Mouse (Mus musculus): ENCODE measurements at regions not wholly inside any gene's neighbourhood (a gene's known extent, or its start where the extent isn't known, plus 50 kb on each side); places are given as distances from the start of the nearest gene placed in this dataset.
"Not testable (repeated sequence)": the region's sequence is repeated elsewhere in the genome, so short reads cannot be mapped to it uniquely, and the experiment has no call there.

DNA sequence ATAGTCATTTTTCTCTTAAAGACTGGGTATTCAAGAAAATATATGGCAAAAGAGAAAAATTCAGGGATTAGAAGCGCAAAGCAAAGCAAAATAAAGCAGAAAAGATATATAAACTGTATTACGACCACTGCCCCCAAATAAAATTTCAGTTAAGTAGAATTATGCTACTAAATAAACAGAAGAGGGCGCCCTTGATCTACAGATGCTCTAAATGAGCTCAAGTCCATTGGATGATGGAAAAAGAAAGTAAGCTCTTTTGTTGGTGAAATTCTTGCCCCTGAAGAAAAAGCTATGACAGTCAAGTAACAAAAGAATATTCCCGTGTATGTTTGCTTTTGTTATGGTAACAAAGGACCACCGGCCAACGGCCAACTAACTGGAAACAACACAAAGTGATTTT is 165.5 kb upstream of the Stk26 start:
- in situ Hi-C loops (cut with MboI, MseI): loop anchor here (10.0 kb wide), 3 partner anchors 339 to 469 kb away; partner anchors contain the start of gene Rap2c

DNA sequence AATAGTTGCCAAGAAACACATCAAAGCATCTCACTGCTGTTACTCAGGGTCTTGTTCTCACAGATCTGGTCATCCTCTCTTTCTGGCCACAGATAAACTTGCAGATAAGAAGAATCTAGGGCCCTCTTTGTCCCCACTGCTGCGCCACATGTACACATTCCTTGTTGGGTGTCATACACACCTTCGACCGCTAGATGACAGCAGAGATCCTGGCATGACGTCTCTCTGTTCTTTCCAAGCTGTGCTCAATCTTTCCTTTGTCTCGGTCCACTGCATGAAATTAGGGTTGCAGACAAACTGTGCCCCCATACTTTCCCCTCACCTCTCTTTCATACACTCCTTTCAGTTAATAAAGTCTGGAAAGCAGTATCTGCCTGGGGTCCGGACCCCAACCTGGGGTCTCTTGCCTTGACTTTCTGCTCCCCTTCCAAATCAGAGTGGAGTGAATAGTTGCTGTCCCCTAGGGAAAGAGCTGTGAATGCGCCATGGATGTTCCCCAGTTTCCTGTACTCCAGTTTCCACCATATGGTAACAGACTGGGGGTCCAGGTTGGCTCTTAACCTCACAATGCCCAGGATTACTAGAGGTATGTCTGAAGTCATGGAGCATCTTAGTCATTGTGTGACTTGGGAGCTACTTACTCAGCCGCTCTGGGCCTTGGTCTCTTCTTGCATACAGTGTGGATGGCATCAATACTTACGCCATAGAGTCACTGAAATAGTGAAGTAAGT is 182.8 kb upstream of the Stk26 start:
- in situ Hi-C loops (cut with MboI, MseI): no loop called here

DNA sequence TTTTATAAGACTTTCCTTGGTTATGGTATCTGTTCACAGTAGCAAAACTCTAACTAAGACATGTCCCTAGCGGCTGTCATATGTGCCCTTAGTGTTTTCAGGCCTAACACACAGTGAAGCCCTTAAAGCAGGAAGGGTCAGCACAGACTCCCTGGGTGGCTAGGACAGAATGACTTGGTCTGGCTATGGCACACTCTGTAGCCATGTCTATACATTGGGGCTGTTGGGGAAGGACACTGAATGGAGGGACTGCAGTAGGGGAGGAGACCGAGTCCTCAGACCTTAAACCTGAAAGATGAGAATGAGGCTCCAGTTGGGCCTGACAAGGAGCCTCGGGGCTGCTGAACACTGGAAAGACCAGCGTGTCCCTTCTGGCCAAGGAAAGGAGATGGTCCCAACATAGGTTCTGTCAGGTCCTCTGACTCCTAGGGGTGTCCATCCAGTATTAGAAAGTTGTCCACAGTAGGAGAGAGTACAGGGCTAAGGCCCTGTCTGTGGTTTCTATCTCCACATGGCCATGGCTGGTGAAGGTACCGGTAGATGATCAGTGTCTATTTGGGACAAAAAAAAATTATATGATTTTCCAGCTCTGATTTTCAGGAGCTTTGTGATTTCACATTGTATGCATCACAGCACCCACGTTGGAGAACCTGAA is 183.5 kb upstream of the Stk26 start:
- in situ Hi-C loops (cut with MboI, MseI): no loop called here

DNA sequence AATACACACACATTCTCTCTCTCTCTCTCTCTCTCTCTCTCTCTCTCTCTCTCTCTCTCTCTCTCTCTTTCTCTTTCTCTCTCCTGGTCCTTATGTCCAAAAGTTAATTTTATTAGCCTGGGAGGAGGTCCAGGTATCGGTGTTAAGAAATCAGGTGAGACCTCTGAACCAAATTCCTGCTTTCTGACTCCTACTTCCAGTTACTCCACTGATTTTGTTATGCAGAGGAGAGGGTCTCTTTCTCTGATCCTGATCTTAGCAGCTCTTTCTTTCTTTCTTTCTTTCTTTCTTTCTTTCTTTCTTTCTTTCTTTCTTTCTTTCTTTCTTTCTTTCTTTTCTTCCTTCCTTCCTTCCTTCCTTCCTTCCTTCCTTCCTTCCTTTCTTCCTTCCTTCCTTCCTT is 185.5 kb upstream of the Stk26 start:
- in situ Hi-C loops (cut with MboI, MseI): not testable (repeated sequence)

DNA sequence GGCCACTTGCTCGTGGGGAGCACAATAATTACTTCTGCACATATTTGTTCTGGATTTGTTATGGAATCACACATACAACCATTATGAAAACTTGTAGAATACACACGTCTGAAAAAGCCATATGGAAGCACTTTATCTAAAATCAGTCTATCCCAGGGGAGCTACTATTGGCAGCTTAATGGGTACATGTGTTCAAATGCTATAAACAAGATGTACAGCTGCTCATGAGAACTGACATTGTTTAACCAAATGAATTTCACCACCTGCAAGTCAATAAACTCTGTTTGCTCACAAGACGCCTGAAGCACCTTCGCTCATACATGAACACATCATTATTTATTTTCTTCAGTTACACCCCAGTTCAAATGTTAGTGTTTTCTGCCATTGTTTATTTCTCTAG is 199.5 kb upstream of the Stk26 start:
- in situ Hi-C loops (cut with MboI, MseI): no loop called here

DNA sequence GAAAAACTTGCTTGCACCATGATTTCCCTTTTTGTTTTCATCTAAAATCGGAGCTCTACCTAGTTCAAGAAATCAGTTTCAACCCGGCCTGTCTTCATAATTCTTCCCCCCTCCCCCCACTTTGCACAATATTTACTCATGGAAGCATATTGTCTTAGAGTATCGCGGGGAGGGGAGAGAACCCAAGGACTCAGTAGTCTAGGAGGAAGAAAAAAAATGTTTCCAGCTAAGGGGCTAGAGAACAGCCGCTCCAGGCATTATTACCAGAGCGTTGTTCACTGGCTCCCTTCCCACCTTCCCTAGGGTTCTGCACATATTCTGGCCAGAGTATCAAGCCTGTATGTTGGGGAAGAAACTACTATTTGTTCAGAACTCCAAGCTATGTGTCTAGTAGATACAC is 205.2 kb upstream of the Stk26 start:
- in situ Hi-C loops (cut with MboI, MseI): no loop called here

DNA sequence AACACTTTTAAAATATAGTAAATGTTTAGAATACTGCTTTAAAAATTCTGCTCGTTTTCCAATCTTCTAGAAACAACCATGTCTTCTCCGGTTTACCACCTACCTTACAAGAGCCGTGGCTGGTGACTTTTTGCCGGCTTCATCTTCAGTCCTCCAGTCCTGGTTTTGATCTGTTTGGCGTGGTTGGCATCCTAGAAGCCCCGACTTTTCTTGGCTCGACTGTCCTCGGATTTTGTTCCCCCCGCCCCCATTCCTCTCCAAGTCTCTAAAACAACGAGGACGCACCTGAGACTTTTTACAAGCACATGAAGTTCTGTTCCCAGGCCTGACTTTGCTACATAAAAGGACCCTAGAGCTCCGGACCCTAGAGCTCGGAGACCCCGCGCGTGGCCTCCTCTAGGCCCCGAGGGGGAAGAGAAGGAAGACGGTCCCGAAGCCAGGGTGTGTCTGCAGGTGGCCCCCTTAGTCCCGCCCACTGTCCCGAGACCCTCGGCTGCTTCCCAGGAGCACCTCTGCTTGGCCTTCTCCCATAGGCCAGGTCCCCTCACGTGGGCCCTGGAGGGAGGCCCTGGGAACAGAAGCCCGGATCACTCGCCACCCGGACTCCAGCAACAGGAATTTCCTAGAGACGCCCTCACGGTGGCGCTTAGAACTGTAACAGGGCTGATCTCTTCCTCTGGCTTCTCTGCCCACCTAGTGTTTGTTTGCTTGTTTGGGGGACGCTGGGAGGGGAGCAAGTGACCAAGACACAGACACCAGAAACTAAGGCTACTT is 205.8 kb upstream of the Stk26 start:
- in situ Hi-C loops (cut with MboI, MseI): no loop called here

DNA sequence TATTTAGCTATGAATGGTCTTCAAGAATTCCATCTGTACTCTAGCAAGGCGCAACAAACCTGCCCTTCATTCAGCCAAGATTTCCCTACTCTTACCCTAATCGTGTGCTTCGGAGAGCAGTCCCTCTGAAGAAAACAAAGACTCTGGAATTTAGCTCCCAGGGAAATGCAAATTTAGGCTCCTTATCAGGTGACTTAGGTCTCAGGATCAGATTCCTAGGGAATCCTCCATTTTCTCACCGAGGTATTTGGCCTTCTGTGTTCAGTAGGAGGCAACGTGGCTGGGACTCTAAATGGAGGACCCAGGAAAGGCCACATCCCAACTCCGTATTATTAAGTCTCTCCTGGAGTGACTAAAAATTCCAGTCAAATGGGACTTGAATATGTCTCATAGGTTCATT is 204.2 kb upstream of the Olfr1324 start:
- in situ Hi-C loops (cut with MboI, MseI): no loop called here

DNA sequence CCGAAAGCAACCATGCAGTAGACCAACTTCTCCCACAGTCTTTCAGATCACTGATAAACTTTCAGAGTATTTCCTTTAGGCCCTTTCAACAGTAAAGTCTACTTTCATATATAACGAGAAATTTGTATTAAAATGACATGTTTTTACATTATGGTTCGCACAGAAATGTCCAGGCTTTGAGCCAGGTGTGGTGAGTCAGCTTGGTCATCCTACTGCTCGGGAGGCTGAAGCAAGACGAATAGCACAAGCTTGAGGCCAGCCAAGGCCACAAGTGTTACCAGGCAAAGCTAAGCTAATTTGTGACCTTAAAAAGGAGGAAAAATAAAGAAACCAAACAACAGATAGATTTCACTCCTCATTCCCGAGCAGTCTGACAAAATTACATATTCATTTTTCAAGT is 197.0 kb upstream of the Olfr1324 start:
- in situ Hi-C loops (cut with MboI, MseI): no loop called here

DNA sequence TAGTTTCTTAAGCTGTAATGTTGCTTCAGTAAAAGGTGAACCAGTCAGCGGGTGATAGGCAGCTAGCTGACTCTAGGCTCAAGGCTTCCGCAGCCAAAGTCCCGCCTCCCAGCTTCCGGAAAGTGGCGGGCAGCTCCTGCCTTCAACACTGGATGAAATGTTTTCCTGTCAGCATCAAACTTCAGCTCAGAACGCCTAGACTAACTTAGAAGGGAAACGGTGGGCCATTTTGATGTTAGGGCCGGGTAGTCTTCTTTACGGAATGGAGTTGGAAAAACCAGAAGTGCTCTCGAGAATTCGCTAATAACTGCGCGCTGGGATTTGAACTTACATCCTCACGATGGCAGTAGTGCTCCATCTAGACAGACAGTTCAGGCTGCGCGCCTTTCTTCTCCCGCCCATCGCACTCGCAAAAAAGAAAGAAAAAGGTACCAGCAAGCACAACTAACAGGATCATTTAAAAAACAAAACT is 194.7 kb upstream of the Olfr1324 start:
- in situ Hi-C loops (cut with MboI, MseI): no loop called here

DNA sequence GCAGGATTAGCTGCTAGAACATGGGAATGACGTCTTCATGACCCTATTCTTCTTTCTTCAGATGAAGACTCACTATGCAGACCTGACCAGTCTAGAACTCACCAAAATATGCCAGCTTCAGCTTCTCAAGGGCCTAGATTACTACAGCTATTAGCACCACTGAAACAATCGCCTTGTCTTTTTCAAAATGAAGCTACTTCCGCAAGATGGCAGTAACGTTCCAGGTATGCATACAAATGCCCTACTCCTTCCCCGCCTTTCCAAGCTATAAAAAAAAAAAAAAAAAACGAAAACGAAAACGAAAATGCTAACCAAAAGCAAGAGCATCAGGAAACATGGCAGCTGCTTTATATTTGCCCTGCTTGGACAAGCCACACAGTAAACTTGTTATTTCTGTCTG is 192.6 kb upstream of the Olfr1324 start:
- in situ Hi-C loops (cut with MboI, MseI): no loop called here

DNA sequence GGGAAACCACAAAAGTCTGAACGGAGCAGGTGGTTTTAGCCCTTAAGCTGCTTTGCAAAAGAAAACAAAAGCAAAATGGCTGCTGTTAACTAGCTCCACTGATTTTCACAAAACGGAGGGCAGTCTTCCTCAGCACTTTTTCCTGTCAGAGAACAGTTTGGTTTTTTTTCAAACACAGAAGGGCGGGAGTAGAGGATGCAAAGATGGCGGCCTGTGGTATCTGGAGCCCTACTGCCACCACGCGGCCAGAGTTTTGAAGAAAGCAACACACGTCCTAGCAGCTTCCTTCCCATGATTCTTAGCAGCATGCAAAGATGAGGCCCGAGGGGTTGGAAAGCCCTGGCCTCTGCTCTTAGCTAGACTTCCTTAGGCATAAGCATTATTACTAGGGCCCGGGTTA is 191.6 kb upstream of the Olfr1324 start:
- in situ Hi-C loops (cut with MboI, MseI): no loop called here

DNA sequence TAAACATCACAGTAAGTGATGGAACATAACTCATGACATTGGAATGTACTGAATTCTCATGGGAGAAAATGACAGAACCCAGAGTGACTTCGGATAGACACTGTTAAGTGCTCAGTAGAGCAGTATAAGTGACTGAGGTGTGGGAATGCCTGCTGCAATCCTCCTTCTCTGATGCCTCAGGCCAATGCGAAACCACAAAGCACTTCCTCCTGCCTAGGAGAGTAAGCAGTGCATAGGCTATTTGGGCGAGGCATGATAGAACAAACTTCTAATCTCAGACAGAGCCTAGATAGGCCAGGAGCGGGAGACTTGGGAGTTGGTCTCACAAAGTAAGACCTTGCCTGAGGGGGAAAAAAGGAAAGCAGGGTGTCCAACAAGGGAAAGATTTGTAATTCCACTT is 190.6 kb upstream of the Olfr1324 start:
- in situ Hi-C loops (cut with MboI, MseI): no loop called here

DNA sequence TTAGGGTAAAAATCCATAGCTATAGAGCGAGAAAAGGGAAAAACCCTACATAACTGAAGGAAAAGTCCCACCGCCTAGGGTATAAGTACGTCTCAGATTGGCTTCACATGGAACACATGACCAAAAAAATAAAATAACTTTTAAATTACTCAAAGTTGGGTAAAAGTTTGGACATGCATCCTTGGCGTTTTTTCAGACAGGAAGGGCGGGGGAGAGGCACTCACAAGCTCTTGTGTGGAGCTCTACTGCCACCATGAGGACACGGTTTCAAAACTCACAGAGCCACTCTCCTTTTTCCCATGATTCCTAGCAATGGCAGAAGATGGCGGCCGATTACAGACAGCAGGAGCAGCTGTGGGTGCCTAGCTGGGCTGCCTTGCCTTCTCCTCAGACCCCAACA is 188.6 kb upstream of the Olfr1324 start:
- in situ Hi-C loops (cut with MboI, MseI): not testable (repeated sequence)

DNA sequence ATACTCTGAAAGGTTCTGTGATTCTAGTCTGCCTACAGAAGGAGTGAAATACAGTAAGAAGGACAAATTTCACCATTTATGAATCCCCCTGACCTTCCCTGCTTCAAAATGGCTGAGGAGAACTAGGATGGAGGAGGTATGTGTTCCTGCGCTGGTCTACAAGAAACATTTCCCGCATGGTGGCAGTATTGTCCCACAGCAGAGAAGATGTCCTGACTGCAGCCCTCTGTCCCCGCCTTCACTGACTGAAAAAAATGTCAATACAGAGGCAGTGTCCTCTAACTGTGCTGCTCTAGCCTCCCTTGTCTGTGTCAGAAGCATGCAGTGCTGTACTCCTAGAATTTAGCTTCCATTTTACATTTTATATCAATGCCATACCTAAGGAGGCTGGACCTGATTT is 186.6 kb upstream of the Olfr1324 start:
- in situ Hi-C loops (cut with MboI, MseI): not testable (repeated sequence)

DNA sequence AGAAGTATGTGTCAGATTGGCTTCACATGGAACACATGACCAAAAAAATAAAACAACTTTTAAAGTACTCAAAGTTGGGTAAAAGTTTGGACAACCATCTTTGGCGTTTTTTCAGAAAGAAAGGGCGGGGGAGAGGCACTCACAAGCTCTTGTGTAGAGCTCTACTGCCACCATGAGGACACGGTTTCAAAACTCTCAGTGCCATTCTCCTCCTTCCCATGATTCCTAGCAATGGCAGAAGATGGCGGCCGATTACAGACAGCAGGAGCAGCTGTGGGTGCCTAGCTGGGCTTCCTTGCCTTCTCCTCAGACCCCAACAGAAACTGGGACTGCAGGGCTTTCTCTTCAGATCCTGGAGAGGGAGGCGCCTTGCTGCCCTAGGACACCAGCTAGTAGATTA is 186.1 kb upstream of the Olfr1324 start:
- in situ Hi-C loops (cut with MboI, MseI): not testable (repeated sequence)

DNA sequence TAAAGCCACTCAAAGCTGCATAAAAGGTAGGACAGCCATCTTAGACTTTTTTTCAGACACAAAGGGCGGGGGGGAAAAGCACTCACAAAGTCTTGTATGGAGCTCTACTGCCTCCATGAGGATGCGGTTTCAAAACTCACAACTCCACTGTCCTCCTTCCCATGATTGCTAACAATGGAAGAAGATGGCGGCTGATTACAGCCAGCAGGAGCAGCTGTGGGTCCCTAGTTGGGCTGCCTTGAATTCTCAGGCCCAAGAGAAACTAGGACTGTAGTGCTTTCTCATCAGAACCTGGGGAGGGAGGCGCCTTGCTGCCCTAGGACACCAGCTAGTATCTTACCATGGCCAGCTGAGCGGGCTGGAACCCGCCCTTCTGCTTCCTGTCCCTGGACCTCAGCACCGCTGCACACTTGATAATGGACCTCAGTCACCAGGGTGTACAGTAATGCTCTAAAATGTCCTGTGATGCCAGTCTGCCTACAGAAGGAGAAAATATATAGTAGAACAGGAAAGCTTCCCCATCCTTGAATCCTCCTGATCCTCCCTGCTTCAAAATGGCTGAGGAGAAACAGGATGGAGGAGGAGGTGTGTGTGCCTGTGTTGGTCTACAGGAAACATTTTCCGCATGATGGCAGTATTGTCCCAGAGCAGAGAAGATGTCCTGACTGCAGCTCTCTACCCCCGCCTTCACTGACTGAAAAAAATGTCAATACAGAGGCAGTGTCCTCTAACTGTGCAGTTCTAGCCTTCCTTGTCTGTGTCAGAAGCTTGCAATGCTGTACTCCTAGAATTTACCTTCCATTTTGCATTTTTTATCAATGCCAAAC is 183.7 kb upstream of the Olfr1324 start:
- in situ Hi-C loops (cut with MboI, MseI): no loop called here

DNA sequence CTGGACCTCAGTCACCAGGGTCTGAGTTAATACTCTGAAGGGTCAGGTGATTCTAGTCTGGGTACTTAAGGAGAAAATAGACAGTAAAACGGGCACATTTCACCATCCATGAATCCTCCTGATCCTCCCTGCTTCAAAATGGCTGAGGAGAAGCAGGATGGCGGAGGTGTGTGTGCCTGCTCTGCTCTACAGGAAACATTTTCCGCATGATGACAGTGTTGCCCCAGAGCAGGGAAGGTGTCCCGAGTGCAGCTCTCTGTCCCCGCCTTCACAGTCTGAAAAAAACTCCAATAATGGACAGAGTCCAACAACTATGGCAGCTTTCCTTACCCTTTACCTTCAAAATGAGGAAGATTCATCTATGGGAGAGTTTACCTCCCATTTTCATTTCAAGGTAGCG is 179.8 kb upstream of the Olfr1324 start:
- in situ Hi-C loops (cut with MboI, MseI): loop anchor here (5.0 kb wide), 1 partner anchor 36 kb away; no protein-coding TSS in a partner anchor

DNA sequence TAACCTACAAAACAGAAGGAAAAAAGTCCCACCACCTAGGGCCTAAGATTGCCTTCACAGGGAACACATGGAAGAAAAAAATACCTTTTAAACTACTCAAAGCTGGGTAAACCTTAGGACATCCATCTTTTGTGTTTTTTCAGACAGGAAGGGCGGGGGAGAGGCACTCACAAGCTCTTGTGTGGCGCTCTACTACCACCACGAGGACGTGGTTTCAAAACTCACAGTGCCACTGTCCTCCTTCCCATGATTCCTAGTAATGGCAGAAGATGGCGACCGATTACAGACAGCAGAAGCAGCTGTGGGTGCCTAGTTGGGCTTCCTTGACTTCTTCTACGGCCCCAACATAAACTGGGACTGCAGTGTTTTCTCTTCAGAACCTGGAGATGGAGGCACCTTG is 179.3 kb upstream of the Olfr1324 start:
- in situ Hi-C loops (cut with MboI, MseI): loop anchor here (5.0 kb wide), 1 partner anchor 35 kb away; no protein-coding TSS in a partner anchor

DNA sequence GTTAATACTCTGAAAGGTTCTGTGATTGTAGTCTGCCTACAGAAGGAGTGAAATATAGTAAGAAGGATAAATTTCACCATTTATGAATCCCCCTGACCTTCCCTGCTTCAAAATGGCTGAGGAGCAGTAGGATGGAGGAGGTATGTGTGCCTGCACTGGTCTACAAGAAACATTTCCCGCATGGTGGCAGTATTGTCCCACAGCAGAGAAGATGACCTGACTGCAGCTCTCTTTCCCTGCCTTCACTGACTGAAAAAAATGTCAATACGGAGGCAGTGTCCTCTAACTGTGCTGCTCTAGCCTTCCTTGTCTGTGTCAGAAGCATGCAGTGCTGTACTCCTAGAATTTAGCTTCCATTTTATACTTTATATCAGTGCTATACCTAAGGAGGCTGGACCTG is 177.2 kb upstream of the Olfr1324 start:
- in situ Hi-C loops (cut with MboI, MseI): loop anchor here (5.0 kb wide), 1 partner anchor 33 kb away; no protein-coding TSS in a partner anchor

DNA sequence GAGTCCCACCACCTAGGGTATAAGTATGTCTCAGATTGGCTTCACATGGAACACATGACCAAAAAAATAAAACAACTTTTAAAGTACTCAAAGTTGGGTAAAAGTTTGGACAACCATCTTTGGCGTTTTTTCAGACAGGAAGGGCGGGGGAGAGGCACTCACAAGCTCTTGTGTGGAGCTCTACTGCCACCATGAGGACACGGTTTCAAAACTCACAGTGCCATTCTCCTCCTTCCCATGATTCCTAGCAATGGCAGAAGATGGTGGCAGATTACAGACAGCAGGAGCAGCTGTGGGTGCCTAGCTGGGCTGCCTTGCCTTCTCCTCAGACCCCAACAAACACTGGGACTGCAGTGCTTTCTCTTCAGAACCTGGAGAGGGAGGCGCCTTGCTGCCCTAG is 176.7 kb upstream of the Olfr1324 start:
- in situ Hi-C loops (cut with MboI, MseI): loop anchor here (5.0 kb wide), 1 partner anchor 33 kb away; no protein-coding TSS in a partner anchor

Measured in regulatory T cell (primary cell).